Mouse (Mus musculus): ENCODE results near the gene Mfrp. TPM values are rescaled to one million over a fixed set of nuclear protein-coding genes. Genes with fewer than 3 reads are reported as not detected.

Mfrp gene
- total RNA-seq (2023), result not detected

DNA sequence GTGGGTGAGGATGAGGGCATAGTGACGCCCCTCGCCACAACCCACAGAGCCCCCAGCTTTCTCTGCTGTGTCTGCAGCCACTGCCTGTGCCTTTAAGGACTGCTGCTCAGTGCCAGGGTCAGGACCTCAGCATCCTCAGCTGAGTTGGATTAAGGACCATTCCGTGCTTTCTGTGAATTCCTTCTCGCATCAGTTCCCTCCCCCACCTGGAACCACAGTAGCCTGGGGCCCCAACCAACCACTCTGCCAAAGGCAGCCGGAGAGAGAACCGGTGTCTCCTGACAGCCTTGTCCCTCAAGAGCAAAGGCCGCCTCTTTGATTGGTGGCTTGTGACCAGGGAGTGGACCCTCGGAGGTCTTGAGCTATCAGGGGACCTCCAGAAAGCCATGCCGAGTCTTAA lies at the start of gene Mfrp:
TSS of gene Mfrp (plus strand) at position 240 of the 400 bp plus-strand sequence.

DNA sequence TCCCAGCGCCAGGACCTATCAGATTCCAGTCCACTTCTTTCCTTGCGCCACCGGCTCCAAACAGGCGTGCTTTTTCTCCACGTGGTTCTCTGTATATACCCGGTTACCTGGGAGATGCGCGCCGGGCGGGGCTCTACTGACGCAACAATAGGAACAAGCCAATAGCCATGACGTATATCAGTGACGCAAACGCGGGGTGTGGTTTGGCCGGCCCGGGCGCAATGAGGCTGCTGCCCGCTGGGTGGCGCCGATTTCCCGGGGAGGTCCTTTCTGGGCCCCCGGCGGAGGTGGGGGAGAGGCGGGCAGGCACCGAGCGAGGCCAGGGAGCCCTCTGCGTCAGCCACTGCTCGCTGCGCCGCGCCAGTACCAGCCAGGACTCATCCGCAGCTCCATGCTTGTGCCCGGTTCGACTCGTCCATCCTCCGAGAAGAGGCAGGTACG lies 34.7 kb upstream of the Mfrp start, which contains the start of gene Usp2:
TSS of gene Usp2 (plus strand) at position 237 of the 441 bp plus-strand sequence.

DNA sequence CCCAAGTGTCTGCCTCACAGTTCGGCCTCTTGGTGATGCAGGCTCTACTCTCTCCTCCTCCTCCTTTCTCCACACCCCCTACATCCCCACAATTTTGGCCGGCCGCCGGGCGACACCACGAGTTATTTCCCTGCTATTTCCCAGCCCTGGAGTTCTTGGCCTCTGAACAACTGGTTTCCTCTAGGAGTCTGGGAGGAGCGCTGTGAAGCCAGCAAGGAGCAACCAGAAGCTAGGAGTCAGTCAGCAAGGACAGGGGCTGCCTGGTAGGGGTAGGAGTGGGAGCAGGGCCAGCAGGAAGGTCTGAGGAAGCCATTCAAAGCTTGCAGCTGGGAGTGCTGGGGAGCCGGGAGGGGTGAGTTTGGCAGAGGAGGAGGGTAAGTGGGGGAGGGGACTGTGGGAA lies 5.6 kb downstream of the Mfrp start, which contains the start of gene C1qtnf5:
TSS of gene C1qtnf5 (plus strand) at position 136 of the 400 bp plus-strand sequence.

DNA sequence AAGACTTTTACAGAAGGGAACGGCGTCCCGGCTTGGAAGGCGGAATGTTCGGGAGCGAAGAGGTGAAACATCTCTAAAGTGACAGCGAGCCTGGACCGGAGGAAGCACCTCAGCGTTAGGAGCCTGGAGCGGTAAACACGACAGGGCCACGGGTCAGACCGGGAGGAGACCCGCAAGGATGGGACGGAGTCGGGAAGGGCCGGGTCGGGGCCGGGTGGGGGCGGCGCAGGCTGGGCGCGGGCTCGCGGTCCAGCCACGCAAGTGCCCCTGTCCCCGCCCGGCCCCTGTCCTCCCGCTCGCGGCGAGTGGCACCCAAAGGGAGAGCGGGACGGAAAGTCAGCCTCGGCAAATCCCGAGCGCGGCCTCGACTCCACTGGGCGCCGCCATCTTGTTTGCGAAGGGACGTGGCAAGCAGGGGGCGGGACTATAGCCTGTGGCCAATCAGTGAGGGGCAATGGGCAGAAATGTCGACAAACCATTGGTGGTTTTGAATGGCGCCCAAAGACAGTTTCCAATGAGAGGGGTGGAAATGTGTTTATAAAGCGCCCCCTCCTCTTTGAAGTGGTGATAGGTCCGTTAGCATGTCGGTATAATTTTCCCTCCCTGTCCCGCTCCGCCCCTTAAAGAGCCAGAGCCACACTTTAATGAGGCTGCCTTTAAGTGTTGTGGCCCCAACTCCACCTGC lies 11.7 kb downstream of the Mfrp start, which contains the start of the genes Gm49380 and Rnf26:
TSS of gene Gm49380 (minus strand) at position 396 of the 685 bp plus-strand sequence.
TSS of gene Rnf26 (minus strand) at position 413 of the 685 bp plus-strand sequence.

DNA sequence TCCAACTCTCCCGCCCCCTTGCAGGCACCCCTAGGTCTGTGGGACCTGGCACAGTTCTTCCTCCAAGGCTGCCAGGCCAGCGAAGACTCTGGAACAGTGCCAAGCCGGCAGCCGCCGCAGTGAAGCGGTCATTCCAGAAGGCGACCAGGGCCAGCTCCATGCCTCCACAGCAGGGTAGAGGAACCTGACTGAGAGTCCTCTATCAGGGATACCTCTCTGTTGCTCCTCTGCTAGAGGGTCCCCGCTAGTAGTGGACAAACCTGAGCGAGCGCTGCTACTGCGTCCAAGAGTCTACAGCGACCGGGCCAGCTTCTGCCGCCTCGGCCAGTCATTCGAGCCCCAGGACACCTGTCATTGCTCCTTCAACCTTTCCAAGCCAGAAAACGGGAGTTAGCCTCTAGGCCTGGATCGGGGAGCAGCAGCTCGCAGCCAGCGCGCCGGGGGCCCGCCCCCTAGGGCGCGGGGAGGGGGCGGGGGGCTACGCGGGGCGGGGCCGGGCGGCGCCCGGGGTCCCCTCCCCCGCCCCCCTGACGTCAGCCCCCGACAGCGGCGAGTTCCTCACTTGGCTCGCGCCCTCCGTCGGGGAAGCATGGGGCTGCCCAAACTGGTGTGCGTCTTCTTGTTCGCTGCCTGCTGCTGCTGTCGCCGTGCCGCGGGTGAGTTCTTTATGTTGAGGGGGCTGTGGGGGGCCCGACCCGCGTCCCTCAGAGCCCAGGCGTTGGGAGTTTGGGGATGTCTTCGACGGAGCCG lies 32.7 kb downstream of the Mfrp start, which contains the start of gene Mcam:
TSS of gene Mcam (plus strand) at position 369 of the 750 bp plus-strand sequence.

Other genes with a start within 250 kb of the Mfrp start
- 1 to 10 TPM; 3.4 to 8.3 TPM for gene Thy1, start 58.3 kb upstream of the Mfrp start, total RNA-seq (2023)
- 1 to 10 TPM; 4.6 to 7.1 TPM for gene Usp2, start 34.7 kb upstream of the Mfrp start, total RNA-seq (2023)
- not detected for gene C1qtnf5, start 5.5 kb downstream of the Mfrp start, total RNA-seq (2023)
- gene Gm49380, start 11.8 kb downstream of the Mfrp start, total RNA-seq (2023), result not detected
- 10 to 100 TPM; 13.9 to 14.0 TPM for gene Rnf26, start 11.8 kb downstream of the Mfrp start, total RNA-seq (2023)
- gene Mcam, start 32.7 kb downstream of the Mfrp start, total RNA-seq (2023), result under 1 TPM in 1 of 2 experiments, not detected in 1; 0.16 TPM
- 100 to 1,000 TPM; 223 to 230 TPM for gene Cbl, start 132.3 kb downstream of the Mfrp start, total RNA-seq (2023)
- gene Ccdc153, start 138.9 kb downstream of the Mfrp start, total RNA-seq (2023), result not detected
- gene Pdzd3, start 149.7 kb downstream of the Mfrp start, total RNA-seq (2023), result under 1 TPM; 0.49 to 0.58 TPM
- 10 to 100 TPM; 39.1 to 44.7 TPM for gene Nlrx1, start 166.9 kb downstream of the Mfrp start, total RNA-seq (2023)
- gene Abcg4, start 186.9 kb downstream of the Mfrp start, total RNA-seq (2023), result not detected
- gene Hinfp, start 203.9 kb downstream of the Mfrp start, total RNA-seq (2023), result 10 to 100 TPM; 30.5 to 31.9 TPM
- 10 to 100 TPM; 25.9 to 31.5 TPM for gene C2cd2l, start 218.6 kb downstream of the Mfrp start, total RNA-seq (2023)
- gene Dpagt1, start 224.3 kb downstream of the Mfrp start, total RNA-seq (2023), result 10 to 100 TPM; 19.9 to 29.9 TPM
- 10 to 100 TPM; 21.6 to 22.2 TPM for gene H2afx, start 233.0 kb downstream of the Mfrp start, total RNA-seq (2023)
- 10 to 100 TPM; 19.4 to 20.5 TPM for gene Hmbs, start 242.5 kb downstream of the Mfrp start, total RNA-seq (2023)

Data from monocyte, adult 59 days (primary cell).